Mouse (Mus musculus): ENCODE measurements around the gene Plekha6.
A peak's percentile ranks its signal among the peaks of the same experiment; 100 is the strongest.

The Plekha6 gene

DNA sequence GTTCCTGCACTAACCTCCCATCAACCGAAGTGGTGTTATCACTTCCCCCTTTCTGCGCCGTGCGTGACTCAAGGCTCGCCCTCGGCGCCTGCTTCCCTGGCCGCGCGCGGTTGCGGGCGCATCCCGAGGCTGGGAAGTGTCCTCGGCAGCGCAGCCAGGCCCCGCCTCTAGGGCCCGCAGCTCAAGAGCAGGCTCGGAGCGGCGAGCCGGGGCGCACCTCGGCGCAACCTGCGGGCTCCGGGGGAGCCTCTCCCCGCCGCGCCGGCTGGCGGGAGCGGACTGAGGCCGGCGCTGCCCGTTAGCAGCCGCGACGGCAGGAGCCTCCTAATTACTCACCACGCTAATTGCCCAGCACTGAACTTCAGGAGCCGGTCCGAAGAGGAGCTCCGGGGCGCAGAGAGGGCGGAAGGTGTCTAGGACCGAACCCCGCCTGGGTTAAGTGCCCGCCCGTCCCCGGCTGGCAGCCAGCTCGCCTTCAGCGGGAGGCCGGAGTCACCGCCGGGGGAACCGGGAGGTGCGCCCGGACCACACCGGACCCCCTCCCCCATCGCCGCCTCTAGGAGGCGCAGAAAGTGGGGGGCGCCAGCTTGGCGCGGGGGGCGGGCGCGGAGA is at the start of gene Plekha6:
Plekha6 (plus strand) TSS at position 391 of the 612 bp plus-strand sequence.
- peak; percentile 11 to 39 for DNase-seq

DNA sequence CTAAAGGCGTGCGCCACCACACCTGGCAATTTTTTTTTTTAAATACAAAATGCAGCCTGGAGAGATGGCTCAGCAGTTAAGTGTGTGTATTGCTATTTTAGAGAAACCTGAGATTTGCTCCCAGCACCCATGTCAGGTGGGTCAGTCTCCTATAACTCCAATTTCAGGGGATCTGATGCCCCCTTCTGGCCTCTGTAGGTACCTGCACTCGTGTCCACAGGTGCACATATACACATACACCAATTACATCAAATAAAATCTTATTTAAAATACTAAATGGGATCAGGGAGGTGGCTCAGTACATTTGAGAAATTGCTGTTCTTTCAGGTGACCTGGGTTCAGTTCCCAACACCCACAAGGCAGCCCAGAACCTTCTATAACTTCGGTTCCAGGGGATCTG is 47.9 kb upstream of the Plekha6 start:
- no peak for DNase-seq

- no peak for DNase-seq
These were observed 45.9 kb upstream of the Plekha6 start for GRCm38 (mm10) chr1:133118127-133118526.

DNA sequence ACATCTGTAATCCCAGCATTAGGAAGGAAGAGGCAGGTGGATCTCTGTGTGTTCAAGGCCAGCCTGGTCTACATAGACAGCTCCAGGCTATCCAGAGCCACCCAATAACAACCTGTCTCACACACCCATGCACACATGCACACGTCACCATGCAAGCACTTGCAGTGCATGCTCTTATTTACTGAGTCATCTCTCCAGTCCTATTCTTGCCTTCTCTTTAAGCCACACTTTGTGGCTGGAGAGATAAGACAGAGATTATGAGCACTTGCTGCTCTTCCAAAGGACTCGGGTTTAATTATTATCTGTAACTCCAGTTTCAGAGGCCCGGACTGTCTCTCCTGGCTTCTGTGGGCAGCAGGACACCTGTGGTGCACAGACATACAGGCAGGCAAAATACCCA is 45.2 kb upstream of the Plekha6 start:
- DNase-seq, result no peak

- no peak for DNase-seq
These were observed 43.9 kb upstream of the Plekha6 start for GRCm38 (mm10) chr1:133119931-133120712.

GRCm38 (mm10) chr1:133121246-133121645 is 42.8 kb upstream of the Plekha6 start:
- no peak for DNase-seq

DNA sequence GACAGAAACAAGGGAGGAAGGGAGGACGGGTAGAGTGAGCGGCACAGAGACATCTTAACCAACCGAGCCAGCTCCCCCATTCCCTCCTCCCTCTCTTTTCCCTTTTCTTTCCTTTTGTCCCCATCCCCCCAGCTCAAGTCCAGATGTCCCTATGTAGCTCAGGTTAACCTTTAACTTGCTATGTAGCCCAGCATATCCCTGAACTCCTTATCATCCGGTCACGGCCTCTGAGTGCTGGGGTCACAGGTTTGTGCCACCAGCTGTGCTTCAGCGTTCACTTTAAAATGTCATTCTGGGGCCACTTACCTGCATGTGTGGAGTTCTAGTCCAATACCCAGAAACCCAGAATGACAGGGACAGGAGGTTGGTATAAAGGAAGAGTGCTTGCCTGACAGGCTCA is 39.9 kb upstream of the Plekha6 start:
- DNase-seq, result no peak

DNA sequence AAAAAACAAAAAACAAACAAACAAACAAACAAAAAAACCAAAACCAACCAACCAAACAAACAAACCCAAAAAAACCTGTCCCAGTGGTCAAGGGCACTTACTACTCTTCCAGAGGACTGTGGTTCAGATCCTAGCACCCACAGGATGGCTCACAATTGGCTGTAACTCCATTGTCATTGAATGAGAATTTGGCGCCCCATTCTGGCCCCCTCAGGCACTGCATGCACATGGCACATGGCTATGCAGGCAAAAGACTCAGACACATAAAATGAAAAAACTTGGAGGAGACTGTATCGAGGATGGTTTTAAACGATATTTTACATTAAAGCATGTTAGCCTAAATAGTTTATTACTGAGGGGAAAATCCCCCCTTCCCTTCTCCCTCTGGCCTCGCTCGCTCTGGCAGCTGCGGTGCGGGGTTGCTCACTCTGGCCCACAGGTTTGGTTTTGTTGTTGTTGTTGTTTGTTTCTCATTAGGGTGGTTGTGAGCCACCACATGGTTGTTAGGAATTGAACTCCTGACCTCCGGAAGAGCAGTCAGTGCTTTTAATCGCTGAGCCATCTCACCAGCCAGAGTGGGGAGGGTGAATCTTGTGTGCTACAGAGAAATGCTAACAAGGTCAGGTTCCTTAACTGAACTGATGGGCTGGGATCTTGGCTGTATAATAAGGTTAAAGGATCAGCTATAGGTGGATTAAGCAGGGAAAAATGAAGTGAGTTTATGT is 38.2 kb upstream of the Plekha6 start:
- no peak for DNase-seq

DNA sequence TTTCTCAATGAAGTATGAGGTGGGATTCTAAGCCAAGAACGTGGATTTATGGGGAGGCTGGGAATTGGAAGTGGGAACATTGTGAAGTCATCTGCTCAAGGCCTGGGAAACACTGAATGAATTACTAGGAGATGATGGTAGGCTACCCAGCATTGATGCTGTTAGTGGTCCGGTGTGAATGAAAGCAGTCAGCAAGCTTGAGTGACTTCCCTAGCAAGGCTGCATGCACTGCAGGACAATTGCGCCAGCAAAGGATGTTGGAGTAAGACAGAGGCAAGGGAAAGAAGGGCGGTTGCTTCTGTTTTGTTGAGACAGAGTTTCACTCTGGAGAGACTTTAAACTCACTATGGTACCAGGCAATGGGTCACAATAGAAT is 37.7 kb upstream of the Plekha6 start:
- no peak for DNase-seq

GRCm38 (mm10) chr1:133127328-133127727 is 36.7 kb upstream of the Plekha6 start:
- DNase-seq, result no peak

- no peak for DNase-seq
These were observed 34.4 kb upstream of the Plekha6 start for GRCm38 (mm10) chr1:133129471-133130221.

DNA sequence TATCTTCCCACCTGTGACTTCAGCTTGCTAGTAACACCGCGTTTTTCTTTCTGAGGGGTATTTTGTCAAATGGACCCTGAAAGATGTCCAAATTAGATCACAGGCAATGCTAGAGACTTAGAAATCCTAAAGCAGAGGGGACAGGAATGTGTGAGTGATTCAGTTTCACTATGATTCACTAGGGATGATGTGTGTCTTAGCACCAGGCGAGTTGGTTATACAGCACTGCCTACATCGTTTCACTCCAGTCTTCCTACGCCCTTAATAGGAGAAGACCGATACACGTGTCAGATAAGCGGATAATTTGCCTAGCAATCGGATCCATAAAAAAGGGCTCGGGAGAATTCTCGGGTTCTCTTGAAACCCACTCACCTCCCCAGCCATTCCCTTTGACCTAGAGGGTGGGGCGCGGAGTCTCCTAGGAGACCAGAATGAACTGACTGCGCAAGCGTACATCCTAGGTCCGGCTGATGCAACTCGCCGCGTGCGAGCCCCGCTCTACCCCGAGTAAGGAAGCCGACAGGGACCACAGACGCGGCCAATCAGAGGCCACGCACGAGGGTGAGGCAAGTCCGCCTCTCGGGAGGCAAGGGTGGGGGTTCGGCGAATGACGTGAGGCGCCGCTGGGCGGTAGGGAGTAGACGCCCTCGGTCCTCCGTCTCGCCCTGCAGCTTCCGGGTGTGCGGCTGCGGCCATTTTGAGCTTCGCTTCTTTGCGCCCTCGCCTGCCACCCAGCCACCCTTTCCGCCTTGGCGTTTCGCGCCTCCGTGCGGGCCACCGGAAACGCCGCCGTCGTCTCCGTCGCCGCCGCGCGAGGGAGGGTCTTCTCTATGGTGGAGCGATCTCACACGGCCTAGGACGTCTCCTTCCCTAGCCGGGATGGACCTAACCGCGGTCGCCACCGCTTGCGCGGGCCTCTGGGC is 33.1 kb upstream of the Plekha6 start, which contains the start of gene Ppp1r15b:
Ppp1r15b (plus strand) TSS at position 506 of the 923 bp plus-strand sequence.
- peak; percentile 99 to 100 for DNase-seq

DNA sequence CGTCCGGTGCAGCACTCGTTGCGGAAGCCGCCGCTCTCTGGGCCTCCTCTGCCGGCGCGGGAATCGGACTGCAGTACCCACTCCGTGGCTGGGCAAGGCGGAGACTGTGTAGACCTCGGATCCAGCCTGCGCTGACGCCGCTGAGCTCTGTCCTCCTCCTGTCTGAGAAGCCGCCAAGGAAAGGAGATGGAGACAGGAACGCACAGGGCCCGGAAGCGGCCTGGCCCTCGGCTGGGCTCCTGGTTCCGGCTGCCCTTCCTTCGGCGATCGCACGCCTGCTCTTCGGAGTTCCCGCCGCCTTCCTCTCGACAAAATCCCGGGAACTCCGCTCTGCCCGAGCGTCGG is 32.5 kb upstream of the Plekha6 start:
- no peak for DNase-seq

- DNase-seq, result no peak
These were observed 32.1 kb upstream of the Plekha6 start for GRCm38 (mm10) chr1:133131936-133132335.

GRCm38 (mm10) chr1:133132388-133133326 is 31.4 kb upstream of the Plekha6 start:
- no peak for DNase-seq

DNA sequence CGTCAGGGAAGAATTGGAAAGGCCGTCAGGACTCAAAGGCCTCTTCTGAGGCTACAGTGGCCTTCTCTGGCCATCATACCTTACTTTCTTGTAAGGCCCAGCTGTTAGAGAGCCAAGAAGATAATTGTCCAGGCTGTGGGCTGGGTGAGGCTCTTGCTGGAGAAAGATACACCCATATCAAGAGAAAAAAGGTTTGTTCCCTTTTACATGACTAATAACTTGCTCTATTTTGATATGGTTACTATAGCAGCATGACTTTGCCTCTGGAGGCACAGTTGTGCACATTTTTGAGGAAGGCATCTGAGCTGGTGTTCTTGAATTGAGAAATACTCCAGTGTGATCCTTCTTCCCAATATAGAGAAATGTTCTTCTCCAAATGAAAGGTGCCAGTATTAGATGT is 30.6 kb upstream of the Plekha6 start:
- DNase-seq, result no peak

GRCm38 (mm10) chr1:133134071-133134470 is 29.9 kb upstream of the Plekha6 start:
- DNase-seq, result no peak

GRCm38 (mm10) chr1:133134881-133135280 is 29.1 kb upstream of the Plekha6 start:
- DNase-seq, result no peak

DNA sequence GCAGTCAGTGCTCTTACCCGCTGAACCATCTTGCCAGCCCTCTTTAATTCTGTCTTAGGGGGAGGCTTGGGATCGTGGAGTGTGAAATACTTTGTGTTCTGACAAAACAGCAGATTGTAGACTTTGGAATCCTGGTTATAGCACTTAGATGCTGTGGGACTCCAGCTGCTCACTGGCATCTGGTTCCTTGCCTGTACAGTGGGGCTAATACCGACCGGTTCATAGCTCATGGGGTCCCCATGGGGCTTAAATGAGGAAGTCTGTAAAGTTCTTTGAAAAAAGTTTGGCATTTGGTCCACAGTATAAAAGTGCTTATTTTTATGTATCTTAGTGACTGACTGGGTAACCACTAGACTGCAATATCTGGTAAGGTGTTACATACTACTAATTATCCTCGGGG is 28.2 kb upstream of the Plekha6 start:
- DNase-seq, result no peak

DNA sequence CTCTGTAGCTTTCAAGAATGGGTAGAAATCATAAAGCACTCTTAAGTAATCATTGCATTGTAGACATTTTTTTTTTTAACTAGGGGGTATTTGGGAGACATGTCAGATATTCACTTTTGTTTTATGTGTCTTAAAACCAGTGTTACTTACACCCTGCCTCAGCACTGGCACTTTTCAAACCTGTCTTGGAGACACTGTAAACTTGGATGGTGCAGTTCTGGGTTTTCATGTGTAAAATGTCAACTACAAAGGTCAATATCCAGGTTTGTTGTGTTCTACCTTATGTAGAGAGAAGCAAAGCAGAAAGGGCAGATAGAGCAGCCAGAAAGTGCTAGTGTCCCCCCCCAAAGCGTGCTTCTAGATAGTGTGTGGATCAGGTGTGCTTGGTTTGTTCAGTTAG is 25.6 kb upstream of the Plekha6 start:
- DNase-seq, result no peak
